Mouse (Mus musculus) ovary, postnatal 14 days (tissue): ENCODE measurements around the gene Mip.
"Not testable (repeated sequence)": the region's sequence is repeated elsewhere in the genome, so short reads cannot be mapped to it uniquely, and the experiment has no call there.

Experiments
- DNase-seq: peaks from one replicate; pipeline ENCODE4 v3.0.0; 2022; ENCODE audit warnings: low spot score

The Mip gene

GRCm38 (mm10) chr10:128225538-128225937 lies at the start of gene Mip:
TSS of gene Mip (plus strand) at chr10:128225838.
- no peak for DNase-seq

DNA sequence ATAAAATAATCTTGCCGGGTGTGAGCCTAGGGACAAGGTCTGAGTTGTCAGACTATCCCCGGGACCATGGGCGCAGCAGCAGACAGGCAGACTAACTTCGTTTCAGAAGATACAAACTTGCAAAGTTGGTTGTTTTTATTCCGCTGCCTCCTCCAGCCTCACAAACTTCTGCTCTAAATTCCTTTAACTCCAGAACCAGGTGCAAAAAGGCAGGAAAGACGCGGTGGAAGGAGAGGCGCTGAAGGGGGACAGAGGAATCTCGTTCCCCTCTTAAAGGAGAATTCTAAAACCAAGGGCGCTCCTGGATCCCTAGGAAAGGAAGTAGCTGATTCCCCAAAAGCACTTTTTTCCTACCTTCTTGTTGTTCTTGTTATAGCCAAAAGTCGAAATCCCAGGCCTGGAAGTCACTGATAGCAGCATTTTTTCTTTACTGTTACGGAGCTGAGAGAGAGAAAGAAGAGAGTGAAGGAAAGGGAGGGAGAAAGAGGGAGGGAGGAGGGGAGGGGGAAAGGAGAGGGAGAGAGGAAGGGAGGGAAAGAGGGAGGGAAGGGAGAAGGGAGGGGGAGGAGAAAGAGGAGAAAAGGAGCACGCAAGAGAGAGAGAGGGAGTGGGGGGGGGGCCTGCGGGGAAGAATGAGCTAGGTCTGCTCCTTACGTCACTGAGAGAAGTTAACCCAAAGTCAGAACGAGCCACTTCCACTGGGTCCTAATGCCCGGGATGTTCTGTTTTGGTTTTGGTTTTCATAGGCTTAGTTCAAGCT lies 49.5 kb upstream of the Mip start:
- DNase-seq, result peak; percentile 34

DNA sequence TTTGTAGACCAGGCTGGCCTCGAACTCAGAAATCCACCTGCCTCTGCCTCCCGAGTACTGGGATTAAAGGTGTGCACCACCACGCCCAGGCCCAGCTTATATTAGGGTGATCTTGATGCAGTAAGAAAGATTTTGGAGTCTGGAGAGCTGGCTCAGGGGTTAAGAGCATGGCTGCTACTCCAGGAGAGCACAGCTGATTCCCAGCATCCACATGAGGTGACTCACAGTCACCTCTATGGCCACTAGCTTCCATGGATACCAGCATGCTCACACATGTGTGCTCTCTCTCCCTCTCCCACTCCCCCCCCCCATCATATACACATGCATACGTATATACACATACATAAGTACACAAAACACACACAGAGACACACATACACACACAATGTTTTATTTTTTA lies 48.3 kb upstream of the Mip start:
- DNase-seq, result no peak

DNA sequence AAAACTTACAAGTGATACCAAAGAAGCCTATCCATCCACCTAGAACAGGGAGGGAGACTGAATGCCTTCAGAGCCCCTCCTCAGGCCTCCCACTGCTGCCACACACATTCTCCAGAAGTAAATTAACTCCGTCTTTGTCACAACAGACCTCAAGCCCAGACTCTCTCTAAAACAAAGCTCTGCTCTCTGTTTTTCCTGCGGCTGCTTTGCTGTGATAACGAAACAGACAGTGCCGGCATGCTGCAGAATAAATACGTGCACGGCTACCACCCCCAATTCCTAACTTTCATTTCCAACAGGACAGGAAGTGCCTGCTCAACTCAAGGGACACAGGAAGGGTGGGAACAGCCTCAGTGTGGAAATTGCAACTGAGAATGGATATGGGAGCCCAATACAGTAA lies 45.6 kb upstream of the Mip start, which contains the start of gene Rbms2:
TSS of gene Rbms2 (minus strand) at position 309 of the 400 bp plus-strand sequence.
- no peak for DNase-seq

DNA sequence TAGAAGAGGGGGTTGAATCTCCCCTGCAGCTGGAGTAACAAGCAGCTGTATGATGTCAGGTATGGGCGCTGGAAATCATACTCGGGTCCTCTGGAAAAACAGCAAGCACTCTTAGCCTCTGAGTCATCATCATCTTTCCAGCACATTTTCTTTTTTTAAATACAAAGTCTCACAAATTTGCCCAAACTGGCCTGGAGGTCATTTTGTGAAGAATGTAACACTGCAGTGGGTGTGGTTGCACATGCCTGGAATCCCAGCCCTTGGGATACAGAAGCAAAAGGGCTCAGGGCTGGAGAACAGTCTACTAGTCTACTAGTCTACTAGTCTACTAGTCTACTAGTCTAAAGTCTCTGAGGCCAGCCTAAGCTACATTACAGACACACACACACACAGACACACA lies 41.3 kb upstream of the Mip start:
- no peak for DNase-seq

DNA sequence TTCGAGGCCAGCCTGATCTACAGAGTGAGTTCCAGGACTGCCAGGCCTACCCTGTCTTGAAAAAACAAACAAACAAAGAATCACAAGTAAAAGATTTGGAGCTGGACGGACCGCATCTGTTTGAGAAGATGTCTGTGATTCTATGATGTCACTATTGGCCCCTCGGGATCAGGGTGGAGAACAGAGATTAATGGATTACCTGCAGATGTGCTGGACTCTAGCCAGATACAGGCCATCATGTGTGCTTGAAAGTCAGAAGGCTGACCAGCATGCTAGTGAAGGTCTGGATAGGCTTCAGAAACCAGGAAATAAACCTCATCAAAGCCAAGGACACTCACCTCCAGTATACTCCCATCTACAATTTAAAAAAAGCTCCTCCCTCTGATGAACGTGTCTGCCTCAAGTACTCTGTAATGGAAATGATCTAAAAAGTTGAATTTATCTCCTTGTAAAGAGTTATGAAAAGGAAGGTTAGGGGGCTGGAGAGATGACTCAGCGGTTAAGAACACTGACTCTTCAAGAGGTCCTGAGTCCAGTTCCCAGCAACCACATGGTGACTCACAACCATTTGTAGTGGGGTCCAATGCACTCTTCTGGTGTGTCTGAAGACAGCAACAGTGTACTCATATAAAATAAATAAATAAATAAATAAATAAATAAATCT lies 40.2 kb upstream of the Mip start:
- no peak for DNase-seq

DNA sequence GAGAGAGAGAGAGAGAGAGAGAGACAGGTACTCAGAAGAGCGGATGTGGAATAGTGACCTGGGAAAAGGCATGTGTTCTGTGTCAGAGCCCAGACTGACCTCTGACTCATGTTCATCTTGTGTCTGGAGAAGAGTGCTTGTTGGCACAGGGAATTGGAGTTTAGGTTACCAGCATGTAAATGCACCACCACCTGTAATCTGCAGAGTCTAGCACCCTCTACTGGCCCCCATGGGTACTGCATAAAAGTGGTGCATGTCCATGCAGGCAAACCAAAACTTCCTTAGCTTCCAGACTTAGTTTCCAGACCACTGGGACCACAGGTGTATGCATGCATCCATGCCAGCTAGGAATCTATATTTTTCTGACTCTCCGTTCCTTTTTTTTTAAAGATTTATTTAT lies 39.7 kb upstream of the Mip start:
- peak; percentile 74 for DNase-seq

GRCm38 (mm10) chr10:128187181-128187605 lies 38.4 kb upstream of the Mip start:
- no peak for DNase-seq

DNA sequence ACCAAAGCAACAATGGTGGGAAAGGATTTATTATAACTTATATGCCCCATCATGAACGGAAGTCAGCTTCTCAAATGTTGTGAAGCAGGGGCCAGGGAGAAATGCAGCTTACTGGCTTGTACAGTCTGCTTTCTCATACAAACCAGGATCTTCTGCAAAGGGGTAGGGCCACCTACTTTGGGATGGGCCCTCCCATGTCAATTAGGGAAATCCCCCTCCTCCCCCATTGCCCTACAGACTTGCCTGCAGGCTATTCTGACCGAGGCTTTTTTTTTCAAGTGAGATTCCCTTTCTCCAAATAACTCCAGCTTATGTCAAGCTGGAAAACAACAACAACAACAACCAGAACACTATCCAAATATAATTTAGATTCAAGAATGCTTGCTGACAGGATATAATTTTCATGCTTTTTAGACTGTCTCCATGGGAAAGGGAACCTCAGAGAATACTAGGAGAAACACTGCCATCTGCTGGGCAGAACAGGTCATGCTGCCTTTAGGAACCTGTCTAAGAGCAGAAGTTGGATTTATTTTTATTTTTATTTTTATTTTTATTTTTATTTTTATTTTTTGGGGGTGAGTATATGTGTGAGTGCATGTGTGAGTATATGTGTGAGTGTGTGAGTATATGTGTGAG lies 37.3 kb upstream of the Mip start:
- DNase-seq, result peak; percentile 75

GRCm38 (mm10) chr10:128191472-128191871 lies 34.2 kb upstream of the Mip start:
- no peak for DNase-seq

DNA sequence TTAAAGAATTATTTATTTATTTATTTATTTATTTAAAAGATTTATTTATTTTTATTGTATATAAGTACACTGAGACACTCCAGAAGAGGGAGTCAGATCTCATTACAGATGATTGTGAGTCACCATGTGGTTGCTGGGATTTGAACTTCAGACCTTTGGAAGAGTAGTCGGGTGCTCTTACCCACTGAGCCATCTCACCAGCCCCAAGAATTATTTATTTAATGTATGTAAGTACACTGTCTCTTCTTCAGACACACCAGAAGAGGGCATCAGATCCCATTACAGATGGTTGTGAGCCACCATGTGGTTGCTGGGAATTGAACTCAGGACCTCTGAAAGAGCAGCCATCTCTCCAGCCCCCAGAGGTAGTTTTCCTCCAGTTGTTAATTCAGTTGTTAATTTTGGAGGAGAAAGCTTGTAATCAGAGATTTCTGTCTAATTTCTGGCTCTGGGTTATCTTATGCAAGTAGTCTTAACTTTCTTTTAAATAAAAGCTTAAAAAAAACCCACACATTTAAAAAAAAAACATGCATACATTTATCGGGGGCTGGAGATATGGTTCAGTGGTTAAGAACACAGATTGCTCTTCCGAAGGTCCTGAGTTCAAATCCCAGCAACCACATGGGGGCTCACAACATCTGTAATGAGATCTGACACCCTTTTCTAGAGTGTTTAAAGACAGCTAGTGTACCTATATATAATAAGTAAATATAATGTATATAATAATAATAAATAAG lies 33.4 kb upstream of the Mip start:
- DNase-seq, result not testable (repeated sequence)

DNA sequence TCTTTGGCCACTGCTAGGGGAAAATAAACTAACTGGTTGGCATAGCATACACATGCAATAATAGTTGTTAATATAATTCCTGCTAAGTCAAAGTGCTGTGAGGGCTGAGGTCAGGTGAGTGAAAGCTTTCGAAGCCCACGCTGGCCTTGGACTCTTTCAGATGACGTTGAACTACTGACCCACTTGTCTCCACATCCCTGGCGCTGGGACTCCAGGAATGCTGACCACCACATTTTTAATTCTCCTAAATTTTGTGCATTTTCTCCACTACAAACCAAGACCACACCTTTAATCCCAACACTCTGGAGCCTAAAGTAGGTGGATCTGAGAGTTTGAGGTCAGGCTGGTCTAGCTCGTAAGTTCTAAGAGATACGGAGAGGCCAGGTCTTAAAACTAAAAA lies 32.5 kb upstream of the Mip start:
- no peak for DNase-seq

DNA sequence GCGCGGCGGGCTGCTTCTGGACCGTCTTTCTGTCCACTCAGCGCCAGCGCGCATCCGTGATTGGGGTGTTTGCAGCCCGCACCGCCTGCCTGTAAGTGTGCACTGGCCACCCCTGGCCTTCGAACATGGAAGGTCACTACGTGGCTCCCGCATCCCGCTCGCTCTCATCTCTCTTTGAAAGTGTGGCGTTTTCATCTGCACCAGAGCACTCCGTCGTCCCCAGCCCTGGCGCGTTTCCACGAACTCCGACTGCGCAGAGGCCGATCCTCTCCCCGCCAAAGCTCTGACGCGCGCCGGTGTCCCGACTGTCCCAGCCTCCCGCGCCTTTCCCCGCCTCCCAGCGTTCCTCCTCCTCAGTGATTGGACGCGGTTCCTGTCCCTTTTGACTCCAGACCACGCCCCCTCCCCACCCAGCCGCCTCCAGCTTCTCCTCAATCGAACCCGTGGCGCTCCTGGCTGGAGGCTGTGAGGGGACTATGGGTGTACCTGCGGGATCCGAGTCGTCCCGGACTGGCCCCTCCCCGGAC lies 31.6 kb upstream of the Mip start, which contains the start of gene Gls2:
TSS of gene Gls2 (plus strand) at position 434 of the 527 bp plus-strand sequence.
- peak; percentile 92 for DNase-seq

DNA sequence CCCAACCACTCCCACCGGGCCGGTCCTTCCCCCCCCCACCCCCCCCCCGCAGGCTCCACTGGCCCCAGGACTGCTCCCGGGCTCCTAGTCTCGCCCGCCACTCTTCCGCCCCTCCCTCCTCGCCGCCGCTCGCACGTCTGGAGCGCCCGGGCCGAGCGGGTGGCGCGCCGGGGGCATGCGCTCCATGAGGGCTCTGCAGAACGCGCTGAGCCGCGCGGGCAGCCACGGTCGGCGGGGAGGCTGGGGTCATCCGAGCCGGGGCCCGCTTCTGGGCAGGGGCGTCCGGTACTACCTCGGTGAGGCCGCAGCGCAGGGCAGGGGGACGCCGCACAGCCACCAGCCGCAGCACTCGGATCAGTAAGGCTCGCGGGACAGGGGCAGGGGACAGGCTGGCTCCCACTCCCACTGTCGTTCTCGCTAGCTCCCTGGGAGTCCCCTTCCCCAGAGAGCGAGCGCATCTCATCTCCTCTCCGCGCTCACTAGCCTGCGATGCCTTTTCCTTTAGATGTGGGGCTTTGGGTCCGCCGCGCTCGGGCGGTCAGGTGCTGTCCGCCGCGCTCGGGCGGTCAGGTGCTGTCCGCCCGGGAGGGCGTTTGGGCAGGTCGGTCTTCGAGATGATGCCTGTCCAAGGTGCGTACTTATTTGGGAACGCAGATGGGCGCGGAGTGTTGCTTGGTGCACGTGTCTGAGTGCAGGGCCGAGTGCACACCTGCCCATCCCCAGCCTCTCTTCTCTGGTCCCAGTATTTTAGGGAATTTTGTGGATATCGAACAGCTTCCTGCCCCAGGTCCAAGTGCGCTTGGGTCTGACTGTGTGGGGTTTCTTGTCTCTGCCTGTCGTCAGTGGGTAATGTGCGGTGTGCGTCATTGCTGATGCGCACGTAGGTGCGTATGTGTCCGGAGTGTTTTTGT lies 30.8 kb upstream of the Mip start:
- no peak for DNase-seq

DNA sequence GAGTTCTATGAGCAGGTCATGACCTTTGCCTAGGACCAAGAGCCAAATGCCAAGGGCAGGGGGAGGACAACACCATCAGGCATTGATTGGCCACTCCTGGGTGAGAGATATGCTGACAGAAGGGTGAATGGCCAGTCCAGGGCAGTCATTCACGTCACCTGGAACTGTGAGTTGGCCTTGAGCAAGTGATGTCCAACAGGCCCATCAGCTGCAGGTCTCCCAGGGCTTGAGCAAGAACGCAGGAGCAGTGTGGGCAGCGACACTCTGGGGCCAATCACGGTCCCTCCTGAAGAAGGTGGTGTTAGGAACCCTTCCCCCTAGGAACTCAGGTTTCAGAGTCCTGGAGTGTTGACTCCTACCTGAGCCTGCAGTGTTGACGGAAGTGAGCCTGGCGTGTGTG lies 23.8 kb upstream of the Mip start:
- DNase-seq, result no peak

DNA sequence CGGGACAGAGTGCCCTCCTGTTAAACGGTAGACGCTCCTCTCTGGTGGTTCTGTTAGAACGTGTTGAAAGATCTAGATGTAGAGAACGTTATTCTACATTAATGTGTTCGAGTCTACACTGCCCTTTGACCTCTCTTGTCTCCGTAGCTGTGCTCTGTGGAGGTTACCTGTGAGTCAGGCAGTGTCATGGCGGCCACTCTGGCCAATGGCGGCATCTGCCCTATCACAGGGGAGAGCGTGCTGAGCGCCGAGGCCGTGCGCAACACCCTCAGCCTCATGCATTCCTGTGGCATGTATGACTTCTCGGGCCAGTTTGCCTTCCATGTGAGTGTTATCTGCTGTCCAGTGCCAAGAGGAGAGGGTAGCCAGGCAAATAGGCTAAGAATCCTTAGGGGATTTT lies 20.7 kb upstream of the Mip start:
- DNase-seq, result no peak

- DNase-seq, result no peak
Observed at GRCm38 (mm10) chr10:128208326-128208725, 17.3 kb upstream of the Mip start.

DNA sequence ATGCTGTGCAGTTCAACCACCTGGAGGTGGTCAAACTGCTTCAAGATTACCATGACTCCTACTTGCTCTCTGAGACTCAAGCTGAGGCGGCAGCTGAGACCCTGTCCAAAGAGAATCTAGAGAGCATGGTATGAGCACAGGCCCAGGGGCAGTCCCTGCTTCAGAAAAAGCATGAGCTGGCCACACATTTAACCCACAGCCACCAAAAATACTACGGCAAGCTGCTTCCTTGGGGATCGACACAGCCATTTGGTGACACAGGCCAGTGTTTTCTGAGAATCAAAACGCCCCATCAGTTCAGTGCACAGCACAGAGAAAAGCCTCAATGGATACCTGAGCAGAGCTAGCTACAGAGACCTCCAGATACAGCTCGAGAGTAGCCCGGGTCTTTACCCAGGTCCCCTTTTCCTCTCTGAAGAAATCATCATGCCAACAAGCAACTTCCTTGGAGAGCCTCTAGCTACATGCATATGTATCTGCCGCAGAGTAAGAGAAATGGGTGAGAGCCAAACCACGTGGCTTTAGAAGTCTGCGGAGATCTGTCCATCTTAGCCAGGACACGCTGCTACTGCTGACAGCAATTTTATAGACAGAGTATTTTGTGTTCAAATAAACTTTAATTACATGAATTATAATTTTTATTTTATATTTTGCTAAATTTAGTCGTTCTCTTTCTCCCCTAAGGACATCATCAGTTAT lies 16.2 kb upstream of the Mip start:
- no peak for DNase-seq

GRCm38 (mm10) chr10:128210131-128210530 lies 15.5 kb upstream of the Mip start:
- DNase-seq, result no peak

DNA sequence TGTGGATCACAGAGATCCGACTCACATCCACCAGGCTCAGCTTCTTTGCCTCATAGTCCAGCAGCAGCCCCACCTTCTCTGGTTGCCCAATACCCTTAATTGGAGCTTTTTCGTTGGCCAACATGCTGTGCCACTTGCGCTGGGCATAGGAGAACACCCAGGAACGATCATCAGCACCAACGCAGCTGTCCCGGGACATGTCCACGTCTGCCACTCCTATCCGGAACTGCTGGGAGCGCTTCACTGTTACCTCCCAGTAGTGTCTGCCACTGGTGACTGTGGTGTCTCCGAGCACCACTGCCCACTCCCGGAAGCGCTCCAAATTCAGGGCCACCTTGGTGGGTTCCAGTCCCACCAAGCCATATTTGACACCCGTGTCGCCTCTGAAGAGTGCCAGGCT lies 14.7 kb upstream of the Mip start:
- DNase-seq, result no peak
